Mouse (Mus musculus): ENCODE data around the gene Mrps18b.

The Mrps18b gene

DNA sequence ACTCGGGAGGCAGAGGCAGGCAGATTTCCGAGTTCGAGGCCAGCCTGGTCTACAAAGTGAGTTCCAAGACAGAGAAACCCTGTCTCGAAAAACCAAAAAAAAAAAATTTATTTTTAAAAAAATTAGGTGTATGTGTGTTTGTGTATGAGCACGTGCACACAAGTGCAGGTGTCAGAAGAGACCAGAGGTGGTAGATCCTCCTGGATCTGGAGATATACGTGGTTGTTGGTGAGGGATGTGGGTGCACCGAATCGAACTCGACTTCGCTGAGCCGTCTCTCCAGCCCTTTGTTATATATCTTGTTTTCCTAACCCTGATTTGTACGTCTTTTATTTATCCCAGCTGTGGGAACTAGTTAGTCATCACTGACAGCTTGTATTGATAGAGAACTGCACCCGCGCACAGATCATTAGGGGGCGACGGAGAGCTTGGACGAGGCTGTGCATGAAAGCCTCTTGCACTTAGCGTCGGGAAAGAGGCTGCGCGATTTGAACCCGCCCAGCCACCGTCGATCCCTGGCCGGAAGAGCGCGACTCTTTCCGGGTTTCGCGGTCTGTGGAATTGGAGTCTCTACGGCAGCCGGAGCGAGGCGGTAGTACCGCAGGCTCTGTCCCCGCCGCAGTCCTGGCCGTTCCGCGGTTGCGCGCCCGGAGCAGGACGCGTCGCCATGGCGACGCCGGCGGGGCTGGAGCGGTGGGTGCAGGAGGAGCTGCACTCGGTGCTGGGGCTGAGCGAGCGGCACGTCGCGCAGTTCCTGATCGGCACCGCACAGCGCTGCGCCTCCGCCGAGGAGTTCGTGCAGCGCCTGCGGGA, 36.7 kb downstream of the Mrps18b start, which contains the start of gene Dhx16:
Gene Dhx16 (plus strand): TSS at position 575 of the 813 bp plus-strand sequence.
- DNase-seq (ENCODE audit: inconsistent age in 2 of 2, low spot score in 1 of 2) = peak; percentile 94 to 98

DNA sequence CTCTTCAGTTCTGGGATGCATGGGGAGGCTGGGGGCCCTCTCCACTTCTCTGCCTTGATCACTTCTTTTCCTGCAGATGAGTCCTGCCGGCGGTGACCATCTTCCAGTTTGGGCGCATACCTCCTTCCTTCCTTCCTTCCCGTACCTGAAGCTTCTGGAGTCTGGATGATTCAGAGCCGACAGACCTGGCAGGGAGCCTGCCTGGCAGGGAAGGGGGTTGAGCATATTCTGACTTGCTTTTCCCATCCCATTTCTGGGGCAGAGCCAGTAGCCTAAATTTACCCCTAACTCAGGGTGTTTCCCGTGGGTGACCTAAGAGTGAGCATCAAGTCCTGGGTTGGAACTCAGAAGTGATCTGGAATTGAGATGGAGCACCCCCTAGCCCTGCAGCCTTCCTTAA, 41.5 kb downstream of the Mrps18b start:
- DNase-seq (ENCODE audit: inconsistent age in 2 of 2, low spot score in 1 of 2) = peak in 1 of 2 experiments; percentile 61

DNA sequence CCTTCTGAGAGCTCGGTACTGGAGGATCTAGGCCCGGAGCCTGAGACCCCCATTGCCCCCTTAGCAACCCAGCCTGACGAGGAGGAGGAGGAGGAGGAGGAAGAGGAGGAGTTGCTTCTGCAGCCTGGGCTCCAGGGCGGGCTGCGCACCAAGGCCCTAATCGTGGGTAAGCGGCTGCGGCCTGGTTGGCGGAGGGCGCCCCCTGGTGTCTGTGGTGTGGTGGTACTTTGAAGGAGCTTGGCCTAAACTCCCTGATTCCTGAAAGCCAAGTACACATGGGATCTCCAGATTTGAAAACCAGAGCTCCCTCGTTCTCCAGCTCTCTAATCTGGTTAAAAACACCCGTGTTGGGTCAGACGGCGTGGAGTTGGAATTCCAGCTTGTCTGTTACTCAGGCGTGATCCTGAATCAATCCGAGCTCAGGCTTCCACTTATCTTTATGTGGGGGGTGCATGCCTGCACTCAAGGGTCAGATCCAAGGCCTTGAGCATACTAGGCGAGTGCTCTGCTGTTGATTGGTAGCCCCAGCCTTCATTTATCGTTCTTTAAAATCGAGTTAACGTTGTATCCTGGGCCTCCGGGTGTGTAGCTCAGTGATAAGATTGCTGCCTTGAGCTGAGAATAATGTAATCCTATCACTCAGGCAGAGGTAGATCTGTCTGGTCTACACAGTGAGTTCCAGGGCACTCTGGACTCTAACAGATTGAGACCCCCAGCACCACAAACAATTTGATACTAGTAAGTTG, 42.2 kb downstream of the Mrps18b start:
- DNase-seq (ENCODE audit: inconsistent age in 2 of 2, low spot score in 1 of 2) = peak; percentile 90 to 95

DNA sequence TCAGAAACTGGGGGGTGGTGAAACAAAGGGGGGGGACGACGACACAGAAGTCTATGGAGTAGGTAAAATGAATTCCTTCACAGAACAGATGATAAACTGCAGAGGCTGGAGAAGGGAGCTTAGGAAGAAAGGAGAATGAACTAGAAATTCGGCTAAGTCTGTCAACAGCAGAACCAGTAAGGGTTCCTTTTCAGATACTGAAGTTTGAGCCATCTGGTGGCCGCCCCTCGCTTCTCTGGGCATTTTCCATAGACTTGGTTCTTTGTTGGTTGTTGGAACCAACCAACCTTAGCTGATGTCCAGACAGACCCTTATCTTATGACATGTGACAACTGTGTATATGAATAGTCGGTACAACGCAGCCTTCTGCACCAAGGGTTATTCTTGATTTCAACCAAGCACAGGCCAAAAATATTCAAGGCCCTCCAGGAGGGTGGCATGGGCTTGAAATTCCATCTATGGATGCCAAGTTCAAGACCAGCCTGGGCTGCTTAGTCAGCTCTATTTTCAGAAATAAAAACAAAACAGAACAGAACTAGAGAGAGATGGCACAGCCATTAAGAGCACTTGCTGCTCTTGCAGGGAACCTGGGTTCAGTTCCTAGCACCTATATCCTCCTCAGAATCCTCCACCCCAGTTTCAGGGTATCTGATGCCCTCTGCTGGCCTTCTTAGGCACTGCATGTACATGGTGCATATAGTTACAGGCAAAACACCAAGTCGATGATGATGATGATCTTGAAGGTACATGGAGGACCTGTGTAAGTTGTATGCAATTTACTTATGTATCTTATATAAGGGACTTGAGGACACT, 45.1 kb downstream of the Mrps18b start:
- DNase-seq (ENCODE audit: inconsistent age in 2 of 2, low spot score in 1 of 2) = peak in 1 of 2 experiments; percentile 77

DNA sequence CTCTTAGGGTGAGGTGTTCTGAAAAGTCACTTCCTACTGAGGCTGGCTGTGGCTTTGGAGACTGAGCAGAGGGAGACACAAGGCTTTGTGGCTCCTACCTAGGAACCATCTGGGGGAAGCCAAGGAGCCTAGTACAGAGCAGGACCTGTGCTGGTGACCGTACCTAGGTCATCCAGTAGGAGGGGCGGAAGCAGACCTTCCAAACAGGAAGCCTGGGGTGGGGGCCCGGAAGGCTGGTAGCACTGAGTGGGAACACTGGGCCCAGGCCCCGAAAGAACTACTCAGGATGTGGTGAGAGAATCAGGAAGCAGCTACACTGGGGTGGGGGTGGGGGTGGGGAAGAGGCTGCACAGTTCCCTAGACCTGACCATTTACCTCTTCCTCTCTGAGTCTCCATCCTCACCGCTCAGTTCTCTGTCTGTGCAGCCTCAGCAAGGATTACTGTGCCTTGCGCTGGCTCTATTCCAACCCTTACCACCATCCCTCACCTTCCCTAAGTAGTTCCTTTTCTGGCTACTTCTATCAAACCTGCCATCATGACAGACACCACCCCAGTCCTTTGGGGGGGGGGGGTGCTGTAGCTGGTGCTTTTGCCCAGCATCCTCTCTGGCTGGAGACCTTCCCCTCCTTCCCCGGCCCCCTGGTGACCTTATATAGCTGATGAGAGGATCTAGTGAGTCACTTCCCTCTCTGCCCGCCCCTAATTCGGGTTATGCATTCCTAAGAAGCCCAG, 45.9 kb downstream of the Mrps18b start:
- DNase-seq (ENCODE audit: inconsistent age in 2 of 2, low spot score in 1 of 2) = peak; percentile 85 to 91

DNA sequence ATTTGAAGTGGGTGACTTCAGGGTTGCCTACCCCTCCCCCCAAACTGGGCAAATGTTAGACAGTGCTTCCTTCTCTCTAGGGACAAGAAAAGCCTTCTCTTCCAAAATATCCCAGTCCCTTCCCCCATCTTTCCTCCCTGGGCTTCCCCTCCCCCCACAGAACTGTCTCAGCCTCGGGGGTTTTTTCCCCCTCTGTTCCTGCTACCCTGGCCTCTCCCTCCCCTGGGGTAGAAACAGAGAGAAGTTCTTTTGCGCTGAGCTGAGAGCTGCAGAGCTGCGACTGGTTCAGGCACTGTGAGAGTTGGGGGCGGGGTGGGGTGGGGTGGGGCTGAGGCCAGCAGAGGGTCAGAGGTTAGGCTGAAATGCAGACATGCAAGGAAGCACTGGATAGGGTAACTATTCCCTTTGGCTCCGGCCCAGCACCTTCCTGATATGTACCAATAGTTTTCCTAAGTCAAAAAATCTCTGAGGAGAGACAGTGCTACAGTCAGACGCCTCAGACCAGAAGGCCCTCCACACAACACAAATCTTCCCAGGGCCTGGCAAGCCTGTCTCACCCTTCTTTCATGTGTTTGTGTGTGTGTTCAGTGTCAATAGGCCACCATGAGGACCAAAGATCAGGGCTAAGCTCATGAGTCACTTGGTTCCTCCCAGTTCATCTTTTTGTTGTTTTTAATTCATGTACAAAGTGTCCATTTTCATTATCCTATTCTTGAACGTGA, 46.7 kb downstream of the Mrps18b start:
- DNase-seq (ENCODE audit: inconsistent age in 2 of 2, low spot score in 1 of 2) = peak; percentile 58 to 86

DNA sequence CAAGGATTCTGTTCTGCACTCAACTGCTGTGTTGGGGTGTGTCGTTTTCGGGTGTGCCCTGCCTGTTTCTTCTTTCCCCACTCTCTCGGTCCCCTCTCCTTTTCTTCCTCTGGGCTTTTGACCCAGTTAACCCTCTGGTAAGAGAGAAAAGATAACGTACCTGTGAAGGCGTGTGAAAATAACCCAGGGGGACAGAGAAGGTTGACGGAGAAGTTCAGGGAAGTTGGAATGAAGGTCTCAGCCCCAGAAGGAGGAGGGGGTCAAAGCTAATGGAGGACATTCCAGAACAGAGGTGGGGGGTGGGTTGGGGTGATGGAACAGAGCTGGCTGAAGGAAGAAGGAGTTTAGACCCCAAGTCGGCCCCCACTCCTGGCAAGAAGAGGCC, 47.2 kb downstream of the Mrps18b start:
- DNase-seq (ENCODE audit: inconsistent age in 2 of 2, low spot score in 1 of 2) = peak in 1 of 2 experiments; percentile 78

DNA sequence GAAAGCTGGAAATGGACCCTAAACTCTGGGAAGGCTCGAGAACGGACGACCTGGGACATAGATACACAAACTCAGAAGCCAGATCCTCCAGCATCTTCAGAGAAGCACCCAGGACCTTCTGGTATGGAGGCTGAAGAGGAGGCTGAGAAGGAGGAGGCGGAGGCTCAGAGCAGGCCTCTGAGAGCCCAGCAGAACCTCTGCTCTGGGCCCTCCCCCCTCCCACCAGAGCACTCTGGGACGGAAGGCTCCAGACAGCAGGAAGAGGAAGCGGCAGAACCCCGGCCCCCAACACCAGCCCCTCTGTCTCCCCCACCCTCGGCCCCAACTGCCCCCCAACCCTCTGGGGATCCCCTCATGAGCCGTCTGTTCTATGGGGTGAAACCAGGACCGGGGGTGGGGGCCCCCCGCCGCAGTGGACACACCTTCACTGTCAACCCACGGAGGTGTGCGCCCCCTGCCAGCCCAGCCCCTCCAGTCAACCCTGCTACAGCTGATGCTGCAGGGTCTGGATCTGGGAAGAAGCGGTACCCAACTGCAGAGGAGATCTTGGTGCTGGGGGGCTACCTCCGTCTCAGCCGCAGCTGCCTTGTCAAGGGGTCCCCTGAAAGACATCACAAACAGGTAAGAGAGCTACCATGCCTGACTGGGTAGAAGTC, 47.9 kb downstream of the Mrps18b start:
- DNase-seq (ENCODE audit: inconsistent age in 2 of 2, low spot score in 1 of 2) = peak; percentile 45 to 74

DNA sequence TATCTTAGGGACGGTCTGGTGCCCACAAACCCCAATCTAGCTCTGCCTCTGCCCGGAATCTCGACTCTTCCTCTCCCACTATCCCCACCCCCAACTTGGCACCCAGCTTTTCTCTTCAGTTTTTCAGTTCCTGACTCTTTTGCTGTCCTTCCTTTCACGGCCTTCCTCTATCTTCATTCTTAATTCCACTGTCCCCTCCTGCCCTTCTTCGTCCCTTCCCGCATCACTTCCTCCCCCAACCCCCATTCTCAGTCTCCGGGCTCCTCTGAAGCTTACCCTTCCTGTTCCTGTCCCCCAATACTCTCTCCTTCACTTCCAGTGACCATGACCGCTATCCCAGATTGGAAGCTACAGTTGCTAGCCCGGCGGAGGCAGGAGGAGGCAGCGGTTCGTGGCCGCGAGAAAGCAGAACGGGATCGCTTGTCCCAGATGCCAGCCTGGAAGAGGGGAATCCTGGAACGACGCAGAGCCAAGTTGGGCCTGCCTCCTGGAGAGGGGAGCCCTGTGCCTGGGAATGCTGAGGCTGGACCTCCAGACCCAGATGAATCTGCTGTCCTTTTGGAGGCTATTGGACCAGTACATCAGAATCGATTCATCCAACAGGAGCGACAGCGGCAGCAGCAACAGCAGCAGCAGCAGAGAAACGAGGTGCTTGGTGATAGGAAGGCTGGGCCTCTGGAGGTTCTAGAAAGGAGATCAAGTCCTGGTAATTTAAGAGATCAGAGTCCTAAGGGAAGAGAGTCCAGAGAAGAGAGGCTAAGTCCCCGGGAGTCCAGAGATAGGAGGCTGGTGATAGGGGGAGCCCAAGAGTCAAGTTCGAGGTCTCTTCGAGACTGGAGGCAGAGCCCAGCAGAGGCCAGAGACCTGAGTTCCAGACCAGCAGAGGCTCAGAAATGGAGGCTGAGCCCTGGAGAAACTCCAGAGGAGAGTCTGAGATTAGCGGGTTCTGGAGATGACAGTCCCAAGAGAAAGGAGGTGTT, 49.0 kb downstream of the Mrps18b start:
- DNase-seq (ENCODE audit: inconsistent age in 2 of 2, low spot score in 1 of 2) = peak; percentile 62 to 89

DNA sequence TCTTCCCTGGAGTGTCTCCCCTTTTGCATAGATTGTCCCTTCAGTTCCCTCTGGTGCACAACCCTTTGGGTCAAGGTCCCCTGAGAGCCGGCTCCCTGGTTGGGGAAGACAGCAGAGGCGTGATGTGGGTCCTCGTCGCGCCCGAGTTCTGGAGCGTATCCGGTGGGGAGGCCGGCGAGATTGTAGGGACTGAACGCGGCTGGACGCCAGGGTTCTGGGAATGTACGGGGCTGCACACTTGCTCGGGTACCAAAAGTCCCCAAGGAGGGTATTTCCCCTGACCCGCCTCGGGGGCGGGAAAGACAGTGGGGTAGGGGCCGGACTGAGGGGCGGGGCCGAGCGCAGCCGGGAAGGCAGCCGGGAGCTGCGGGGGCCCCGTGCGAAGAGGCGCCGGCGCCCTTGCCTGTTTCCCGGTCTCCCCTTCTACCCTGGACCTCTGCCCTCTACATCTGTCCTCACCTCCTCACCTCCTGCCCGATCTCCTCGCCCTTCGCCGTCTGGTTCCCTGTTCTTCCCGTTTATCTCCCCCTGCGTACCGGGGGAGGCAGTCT, 49.8 kb downstream of the Mrps18b start:
- peak in 1 of 2 experiments; percentile 87 for DNase-seq (ENCODE audit: inconsistent age in 2 of 2, low spot score in 1 of 2)

DNA sequence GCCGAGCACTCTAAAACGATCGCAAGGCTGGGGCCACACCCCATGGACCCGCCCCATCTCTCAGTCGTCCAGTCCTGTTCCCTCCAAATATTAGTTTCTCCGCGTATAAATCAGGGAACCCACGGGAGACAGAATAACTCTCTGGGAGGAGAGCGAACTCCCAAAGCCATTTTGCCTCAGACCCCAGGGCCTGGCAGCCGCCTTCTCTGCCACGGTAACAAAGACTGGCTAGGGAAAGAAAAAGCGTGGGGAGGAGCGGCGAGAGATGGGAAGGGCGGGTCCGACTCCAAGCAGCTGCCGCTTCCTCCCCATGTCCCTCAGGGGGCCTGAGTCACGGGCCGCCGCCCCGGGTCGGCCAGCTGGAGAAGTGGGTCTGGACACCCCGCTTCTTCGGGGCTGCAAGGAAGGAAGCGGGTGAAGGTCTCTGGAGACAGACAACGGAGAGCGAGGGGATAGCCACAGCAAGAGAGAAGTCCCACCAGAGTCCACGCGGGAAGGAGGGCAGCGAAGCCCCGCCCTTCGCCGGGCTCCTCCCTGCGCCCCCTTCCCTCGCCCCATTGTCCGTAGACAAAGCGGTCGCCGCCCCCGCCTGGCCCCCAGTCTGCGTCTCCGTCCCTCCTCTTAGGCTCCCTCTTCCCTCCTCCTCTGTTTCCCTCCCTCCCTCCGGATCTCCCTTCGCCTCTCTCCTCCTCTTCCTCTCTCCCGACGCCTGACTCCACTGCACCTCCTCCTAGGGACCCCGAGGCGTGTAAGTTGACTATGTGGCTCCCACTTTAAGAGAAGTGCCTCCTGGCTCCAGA, 50.5 kb downstream of the Mrps18b start, which contains the start of gene Ppp1r18:
Gene Ppp1r18 (plus strand): TSS at position 113 of the 800 bp plus-strand sequence.
- peak; percentile 79 to 94 for DNase-seq (ENCODE audit: inconsistent age in 2 of 2, low spot score in 1 of 2)

DNA sequence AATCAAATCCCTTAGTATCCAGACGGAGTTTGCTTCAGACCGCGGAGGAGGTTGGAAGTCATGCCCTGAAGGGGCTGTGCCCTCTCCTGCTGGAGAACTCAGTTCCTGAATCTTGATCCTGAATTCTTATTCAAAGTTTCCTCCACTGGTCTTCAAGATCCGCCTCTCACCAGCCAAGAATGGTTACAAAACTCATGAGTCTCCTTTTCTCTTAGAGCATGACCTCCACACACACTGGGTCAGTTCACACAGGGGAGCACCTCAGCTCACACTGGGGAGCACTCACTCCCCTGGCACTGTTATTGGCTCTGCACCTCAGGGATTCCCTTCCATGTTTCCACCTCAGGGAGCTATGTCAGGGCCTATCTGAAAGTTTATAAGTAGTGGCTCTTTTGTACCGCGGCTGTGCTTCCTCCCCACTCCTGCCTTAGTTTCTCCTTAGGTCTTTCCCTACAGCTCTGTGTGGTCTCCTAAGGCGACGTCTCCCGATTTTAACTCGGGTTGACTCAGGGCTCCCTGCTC, 51.3 kb downstream of the Mrps18b start:
- no peak for DNase-seq (ENCODE audit: inconsistent age in 2 of 2, low spot score in 1 of 2)

DNA sequence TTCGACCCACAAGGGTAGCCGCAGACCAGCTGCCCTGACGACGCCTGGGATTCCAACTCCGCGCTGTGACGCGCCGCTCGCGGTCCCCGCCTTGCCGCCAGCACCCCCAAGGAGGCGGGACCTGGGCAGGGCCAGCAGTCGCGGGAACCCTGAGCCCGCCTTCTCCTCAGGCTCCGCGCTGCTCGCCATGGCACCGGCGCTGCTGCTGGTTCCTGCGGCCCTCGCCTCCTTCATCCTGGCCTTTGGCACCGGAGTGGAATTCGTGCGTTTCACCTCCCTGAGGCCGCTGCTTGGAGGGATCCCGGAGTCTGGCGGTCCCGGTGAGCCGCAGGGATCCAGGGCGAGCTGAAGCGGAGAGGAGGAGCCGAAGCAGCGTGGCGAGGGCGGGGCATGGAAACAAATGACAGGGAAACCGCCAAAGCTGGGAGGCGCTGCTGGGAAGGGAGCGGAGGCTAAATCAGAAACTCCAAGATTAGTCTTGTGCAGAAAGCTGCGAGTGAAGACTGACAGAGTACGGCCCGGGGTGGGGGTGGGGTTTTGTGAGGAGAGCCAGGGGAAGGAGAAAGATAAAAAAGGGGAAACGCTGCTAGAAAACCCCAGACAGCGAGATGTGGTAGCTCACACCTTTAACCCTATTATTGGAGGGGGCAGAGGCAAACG, 54.9 kb downstream of the Mrps18b start, which contains the start of gene Nrm:
Gene Nrm (plus strand): TSS at position 121 of the 660 bp plus-strand sequence.
- peak; percentile 92 to 98 for DNase-seq (ENCODE audit: inconsistent age in 2 of 2, low spot score in 1 of 2)

DNA sequence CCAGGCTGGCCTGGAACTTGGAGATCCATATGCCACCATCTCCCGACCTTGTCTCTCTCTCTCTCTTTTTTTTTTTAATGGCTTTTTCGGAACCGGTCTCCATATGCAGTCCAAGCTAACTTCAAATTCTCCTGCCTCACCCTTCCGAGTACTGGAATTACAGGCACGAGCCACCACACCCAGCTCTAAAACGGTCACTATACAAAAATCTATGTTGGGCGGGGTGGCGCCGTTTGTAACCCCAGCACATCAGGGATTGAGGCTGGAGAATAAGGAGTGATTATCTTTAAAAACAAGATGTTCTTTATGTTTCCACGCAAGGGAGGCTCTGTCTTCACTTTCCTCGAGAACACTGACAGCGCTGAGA, 55.4 kb downstream of the Mrps18b start:
- DNase-seq (ENCODE audit: inconsistent age in 2 of 2, low spot score in 1 of 2) = no peak

All from adrenal gland, adult (tissue).